Mouse (Mus musculus): ENCODE results near the gene Alg9. TPM values are rescaled to one million over a fixed set of nuclear protein-coding genes. Genes with fewer than 3 reads are reported as not detected.

Alg9 gene
- polyA plus RNA-seq, 1 experiment from 2014 or later = 41.6 TPM

GRCm38 (mm10) chr9:50841079-50841789, 66.4 kb downstream of the Alg9 start:
- 89% methylated on average over 13 of the region's 13 CpGs for WGBS
- no peak overlapping the region for H3K9ac ChIP-seq (replicated peaks; ENCODE audit: low read length)
- H3K9me3 ChIP-seq (replicated peaks; ENCODE audit: control insufficient read depth, low read length) = no peaks in the 10 kb centered on the region
- no peak overlapping the region for H3K27ac ChIP-seq (replicated peaks; ENCODE audit: low read depth, low read length)
- ATAC-seq (replicated peaks; ENCODE audit: insufficient number of reproducible peaks, low FRiP score, low TSS enrichment, low read depth) = no peak
- H3K36me3 ChIP-seq (replicated peaks; ENCODE audit: control insufficient read depth, insufficient read depth, low read depth, low read length) = no peaks in the 10 kb centered on the region
- DNase-seq (ENCODE audit: low spot score) = no peak
- H3K4me3 ChIP-seq (ENCODE audit: low read depth, low read length) = no peak overlapping the region
- no peak overlapping the region for H3K4me2 ChIP-seq (ENCODE audit: low read depth, low read length)
- H3K27me3 ChIP-seq (ENCODE audit: control insufficient read depth, insufficient read depth, low read length) = no peaks in the 10 kb centered on the region
- H3K4me1 ChIP-seq (ENCODE audit: control insufficient read depth, insufficient read depth, low read length) = no peaks in the 10 kb centered on the region

- Histone ChIP-seq H3K9me3 (replicated peaks; ENCODE audit: control insufficient read depth, low read length) (no peaks in the 10 kb centered on the region), H3K36me3 (replicated peaks; ENCODE audit: control insufficient read depth, insufficient read depth, low read depth, low read length) (no peaks in the 10 kb centered on the region), H3K27ac (replicated peaks; ENCODE audit: low read depth, low read length) (no peak within 1 kb of the TSS), H3K9ac (replicated peaks; ENCODE audit: low read length) (no peak within 1 kb of the TSS), H3K27me3 (ENCODE audit: control insufficient read depth, insufficient read depth, low read length) (no peaks in the 10 kb centered on the region), H3K4me3 (ENCODE audit: low read depth, low read length) (no peak within 1 kb of the TSS), H3K4me1 (ENCODE audit: control insufficient read depth, insufficient read depth, low read length) (no peaks in the 10 kb centered on the region), H3K4me2 (ENCODE audit: low read depth, low read length) (no peak within 1 kb of the TSS)
- WGBS = 92% methylated on average over 3 of the region's 3 CpGs
- ATAC-seq (replicated peaks; ENCODE audit: insufficient number of reproducible peaks, low FRiP score, low TSS enrichment, low read depth) (no peak), DNase-seq (ENCODE audit: low spot score) (no peak)
Observed at GRCm38 (mm10) chr9:50845081-50845480, 70.3 kb downstream of the Alg9 start, which contains the start of gene Ppp2r1b. Gene Ppp2r1b, plus strand, starts transcription at chr9:50845301.

GRCm38 (mm10) chr9:50845547-50845946, 70.7 kb downstream of the Alg9 start:
- no peak overlapping the region for H3K27ac ChIP-seq (replicated peaks; ENCODE audit: low read depth, low read length)
- DNase-seq (ENCODE audit: low spot score) (no peak), ATAC-seq (replicated peaks; ENCODE audit: insufficient number of reproducible peaks, low FRiP score, low TSS enrichment, low read depth) (no peak)
- no peaks in the 10 kb centered on the region for H3K27me3 ChIP-seq (ENCODE audit: control insufficient read depth, insufficient read depth, low read length)
- no peak overlapping the region for H3K4me3 ChIP-seq (ENCODE audit: low read depth, low read length)
- no peak overlapping the region for H3K4me2 ChIP-seq (ENCODE audit: low read depth, low read length)
- H3K9me3 ChIP-seq (replicated peaks; ENCODE audit: control insufficient read depth, low read length) = no peaks in the 10 kb centered on the region
- no peak overlapping the region for H3K9ac ChIP-seq (replicated peaks; ENCODE audit: low read length)
- 64% methylated on average over 9 of the region's 9 CpGs for WGBS
- no peaks in the 10 kb centered on the region for H3K36me3 ChIP-seq (replicated peaks; ENCODE audit: control insufficient read depth, insufficient read depth, low read depth, low read length)
- H3K4me1 ChIP-seq (ENCODE audit: control insufficient read depth, insufficient read depth, low read length) = no peaks in the 10 kb centered on the region

GRCm38 (mm10) chr9:50847133-50847532, 72.3 kb downstream of the Alg9 start:
- WGBS = 89% methylated on average over 6 of the region's 6 CpGs
- Histone ChIP-seq H3K9me3 (replicated peaks; ENCODE audit: control insufficient read depth, low read length) (no peaks in the 10 kb centered on the region), H3K27ac (replicated peaks; ENCODE audit: low read depth, low read length) (no peak overlapping the region), H3K27me3 (ENCODE audit: control insufficient read depth, insufficient read depth, low read length) (no peaks in the 10 kb centered on the region), H3K9ac (replicated peaks; ENCODE audit: low read length) (no peak overlapping the region), H3K4me2 (ENCODE audit: low read depth, low read length) (no peak overlapping the region), H3K4me1 (ENCODE audit: control insufficient read depth, insufficient read depth, low read length) (no peaks in the 10 kb centered on the region), H3K4me3 (ENCODE audit: low read depth, low read length) (no peak overlapping the region), H3K36me3 (replicated peaks; ENCODE audit: control insufficient read depth, insufficient read depth, low read depth, low read length) (no peaks in the 10 kb centered on the region)
- ATAC-seq (replicated peaks; ENCODE audit: insufficient number of reproducible peaks, low FRiP score, low TSS enrichment, low read depth) (no peak), DNase-seq (ENCODE audit: low spot score) (no peak)

GRCm38 (mm10) chr9:50847606-50848368, 73.0 kb downstream of the Alg9 start:
- WGBS = 65% methylated on average over 12 of the region's 12 CpGs
- H3K4me1 ChIP-seq (ENCODE audit: control insufficient read depth, insufficient read depth, low read length) = no peaks in the 10 kb centered on the region
- H3K36me3 ChIP-seq (replicated peaks; ENCODE audit: control insufficient read depth, insufficient read depth, low read depth, low read length) = no peaks in the 10 kb centered on the region
- no peak overlapping the region for H3K4me3 ChIP-seq (ENCODE audit: low read depth, low read length)
- ATAC-seq (replicated peaks; ENCODE audit: insufficient number of reproducible peaks, low FRiP score, low TSS enrichment, low read depth) (no peak), DNase-seq (ENCODE audit: low spot score) (no peak)
- H3K27ac ChIP-seq (replicated peaks; ENCODE audit: low read depth, low read length) = no peak overlapping the region
- no peak overlapping the region for H3K4me2 ChIP-seq (ENCODE audit: low read depth, low read length)
- H3K9me3 ChIP-seq (replicated peaks; ENCODE audit: control insufficient read depth, low read length) = no peaks in the 10 kb centered on the region
- no peak overlapping the region for H3K9ac ChIP-seq (replicated peaks; ENCODE audit: low read length)
- H3K27me3 ChIP-seq (ENCODE audit: control insufficient read depth, insufficient read depth, low read length) = no peaks in the 10 kb centered on the region

GRCm38 (mm10) chr9:50848821-50849220, 74.0 kb downstream of the Alg9 start:
- Histone ChIP-seq H3K9me3 (replicated peaks; ENCODE audit: control insufficient read depth, low read length) (no peaks in the 10 kb centered on the region), H3K36me3 (replicated peaks; ENCODE audit: control insufficient read depth, insufficient read depth, low read depth, low read length) (no peaks in the 10 kb centered on the region), H3K9ac (replicated peaks; ENCODE audit: low read length) (no peak overlapping the region), H3K27me3 (ENCODE audit: control insufficient read depth, insufficient read depth, low read length) (no peaks in the 10 kb centered on the region), H3K4me1 (ENCODE audit: control insufficient read depth, insufficient read depth, low read length) (no peaks in the 10 kb centered on the region), H3K27ac (replicated peaks; ENCODE audit: low read depth, low read length) (no peak overlapping the region), H3K4me2 (ENCODE audit: low read depth, low read length) (no peak overlapping the region), H3K4me3 (ENCODE audit: low read depth, low read length) (no peak overlapping the region)
- WGBS = 64% methylated on average over 5 of the region's 5 CpGs
- ATAC-seq (replicated peaks; ENCODE audit: insufficient number of reproducible peaks, low FRiP score, low TSS enrichment, low read depth) (no peak), DNase-seq (ENCODE audit: low spot score) (no peak)

GRCm38 (mm10) chr9:50849249-50849648, 74.4 kb downstream of the Alg9 start:
- no peaks in the 10 kb centered on the region for H3K36me3 ChIP-seq (replicated peaks; ENCODE audit: control insufficient read depth, insufficient read depth, low read depth, low read length)
- DNase-seq (ENCODE audit: low spot score) (peak; percentile 96), ATAC-seq (replicated peaks; ENCODE audit: insufficient number of reproducible peaks, low FRiP score, low TSS enrichment, low read depth) (0 out of 2 replicates have a peak, but pooled peaks have one; percentile 57)
- no peaks in the 10 kb centered on the region for H3K9me3 ChIP-seq (replicated peaks; ENCODE audit: control insufficient read depth, low read length)
- no peaks in the 10 kb centered on the region for H3K4me1 ChIP-seq (ENCODE audit: control insufficient read depth, insufficient read depth, low read length)
- H3K27me3 ChIP-seq (ENCODE audit: control insufficient read depth, insufficient read depth, low read length) = no peaks in the 10 kb centered on the region
- H3K4me3 ChIP-seq (ENCODE audit: low read depth, low read length) = no peak overlapping the region
- no peak overlapping the region for H3K9ac ChIP-seq (replicated peaks; ENCODE audit: low read length)
- no peak overlapping the region for H3K4me2 ChIP-seq (ENCODE audit: low read depth, low read length)
- H3K27ac ChIP-seq (replicated peaks; ENCODE audit: low read depth, low read length) = no peak overlapping the region
- 21% methylated on average over 8 of the region's 8 CpGs for WGBS

- H3K36me3 ChIP-seq (replicated peaks; ENCODE audit: control insufficient read depth, insufficient read depth, low read depth, low read length) = no peaks in the 10 kb centered on the region
- ATAC-seq (replicated peaks; ENCODE audit: insufficient number of reproducible peaks, low FRiP score, low TSS enrichment, low read depth) (no peak), DNase-seq (ENCODE audit: low spot score) (no peak)
- H3K27ac ChIP-seq (replicated peaks; ENCODE audit: low read depth, low read length) = no peak overlapping the region
- no peak overlapping the region for H3K9ac ChIP-seq (replicated peaks; ENCODE audit: low read length)
- no peak overlapping the region for H3K4me2 ChIP-seq (ENCODE audit: low read depth, low read length)
- no peaks in the 10 kb centered on the region for H3K4me1 ChIP-seq (ENCODE audit: control insufficient read depth, insufficient read depth, low read length)
- H3K9me3 ChIP-seq (replicated peaks; ENCODE audit: control insufficient read depth, low read length) = no peaks in the 10 kb centered on the region
- no peaks in the 10 kb centered on the region for H3K27me3 ChIP-seq (ENCODE audit: control insufficient read depth, insufficient read depth, low read length)
- no peak overlapping the region for H3K4me3 ChIP-seq (ENCODE audit: low read depth, low read length)
- 79% methylated on average over 9 of the region's 9 CpGs for WGBS
Observed at GRCm38 (mm10) chr9:50849755-50850154, 74.9 kb downstream of the Alg9 start.

All from embryonic facial prominence, embryonic 11.5 days (tissue).